Mouse (Mus musculus) bone marrow macrophage, adult 2 months (primary cell): ENCODE measurements around the gene Bend7.

Source experiments
- CTCF ChIP-seq: IDR thresholded peaks from 2 replicates; pipeline ENCODE4 v1.5.1; 2012; ENCODE audit warnings: low read depth, mild to moderate bottlenecking, low read length, moderate library complexity
- POLR2A ChIP-seq: IDR thresholded peaks from 2 replicates; pipeline ENCODE4 v1.6.1; 2012; ENCODE audit warnings: mild to moderate bottlenecking, low read depth, low read length, borderline replicate concordance

GRCm38 (mm10) chr2:4764071-4764470, 46.4 kb downstream of the Bend7 start:
- TF ChIP-seq CTCF (no peak), POLR2A (no peak)
